Mouse (Mus musculus) olfactory bulb, adult 2 months (tissue): ENCODE data around the gene Snx11.

Source experiments
- CTCF ChIP-seq: fragments of 200-500 bp; IDR thresholded peaks from 2 replicates; pipeline ENCODE4 v1.5.1; 2012; ENCODE audit warnings: low read depth, mild to moderate bottlenecking, low read length, moderate library complexity; ENCODE audit not compliant: insufficient read depth
- POLR2A ChIP-seq: fragments of 200-500 bp; IDR thresholded peaks from 2 replicates; pipeline ENCODE4 v1.6.1; 2012; ENCODE audit warnings: mild to moderate bottlenecking, low read depth, low read length, moderate library complexity; ENCODE audit not compliant: insufficient read depth

DNA sequence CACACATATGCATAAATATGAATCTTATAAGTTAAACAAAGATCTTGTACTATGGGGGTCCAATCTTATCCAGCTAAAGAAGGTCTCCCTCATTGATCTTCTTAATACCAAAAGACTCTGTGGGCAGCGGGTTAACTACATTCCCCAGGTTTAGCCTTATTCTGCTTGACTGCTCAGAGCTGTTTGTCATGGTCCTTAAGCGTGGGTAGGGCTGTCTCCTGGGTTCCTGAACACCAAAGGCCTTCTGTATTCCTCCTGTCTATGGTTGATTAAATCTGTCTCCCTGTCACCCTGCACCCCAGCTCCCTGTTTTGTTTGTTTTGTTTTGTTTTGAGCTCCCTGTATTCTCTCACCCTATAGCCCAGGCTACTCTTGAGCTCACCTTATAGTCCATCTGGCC, 48.8 kb downstream of the Snx11 start:
- TF ChIP-seq CTCF (no peak), POLR2A (no peak)
